Mouse (Mus musculus): Measurements from ENCODE around the gene Sh3bgr. TPM values are rescaled to one million over a fixed set of nuclear protein-coding genes. Genes with fewer than 3 reads are reported as not detected.
A peak's percentile ranks its signal among the peaks of the same experiment; 100 is the strongest.

The Sh3bgr gene
- polyA plus RNA-seq, 1 experiment from 2014 or later = 2.3 TPM

DNA sequence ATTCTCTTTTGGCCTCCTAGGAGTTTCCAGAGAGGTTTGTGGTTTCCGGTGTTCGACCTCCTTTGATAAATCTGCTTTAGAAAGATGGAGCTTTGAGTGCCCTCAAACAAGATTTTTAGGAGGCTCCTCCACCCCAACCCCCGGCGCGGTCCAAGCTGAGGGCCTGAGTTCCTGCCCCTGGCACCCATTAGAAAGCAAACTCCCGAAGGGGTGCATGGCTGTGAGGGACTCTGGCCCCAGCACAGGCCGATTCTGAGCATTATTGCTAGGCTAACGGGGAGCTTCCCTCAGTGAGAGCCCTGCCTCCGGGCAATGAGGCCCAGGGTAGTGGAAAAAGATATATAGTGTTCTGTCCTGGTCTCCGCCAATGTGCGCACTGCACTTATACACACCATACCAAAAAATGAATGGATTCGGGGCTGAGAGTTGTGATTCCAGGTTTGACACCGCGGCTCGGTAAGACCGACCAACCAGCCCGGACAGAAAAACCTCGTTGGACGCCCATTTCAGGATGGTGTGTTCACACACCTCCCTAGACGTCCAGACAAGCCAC, 40.4 kb upstream of the Sh3bgr start:
- Histone ChIP-seq H3K9me3 (replicated peaks; ENCODE audit: control insufficient read depth, low read length, poor library complexity, severe bottlenecking) (no peaks in the 10 kb centered on the region), H3K4me3 (ENCODE audit: low read depth, low read length) (peak overlapping the region; percentile 50), H3K4me2 (ENCODE audit: low read length) (peak overlapping the region; percentile 96), H3K4me1 (ENCODE audit: control insufficient read depth, insufficient read depth, low read length) (peaks cover 10% of the 10 kb centered on the region), H3K27me3 (ENCODE audit: control insufficient read depth, insufficient read depth, low read depth, low read length) (no peaks in the 10 kb centered on the region), H3K27ac (ENCODE audit: low read length) (peak overlapping the region; percentile 81), H3K36me3 (ENCODE audit: control insufficient read depth, insufficient read depth, low read length) (peaks cover 8% of the 10 kb centered on the region; the same call in 1 of the 2 replicates), H3K9ac (ENCODE audit: low read depth, low read length) (peak overlapping the region; percentile 90)
- no peak for ATAC-seq
- WGBS = 83% methylated on average over 20 of the region's 20 CpGs

DNA sequence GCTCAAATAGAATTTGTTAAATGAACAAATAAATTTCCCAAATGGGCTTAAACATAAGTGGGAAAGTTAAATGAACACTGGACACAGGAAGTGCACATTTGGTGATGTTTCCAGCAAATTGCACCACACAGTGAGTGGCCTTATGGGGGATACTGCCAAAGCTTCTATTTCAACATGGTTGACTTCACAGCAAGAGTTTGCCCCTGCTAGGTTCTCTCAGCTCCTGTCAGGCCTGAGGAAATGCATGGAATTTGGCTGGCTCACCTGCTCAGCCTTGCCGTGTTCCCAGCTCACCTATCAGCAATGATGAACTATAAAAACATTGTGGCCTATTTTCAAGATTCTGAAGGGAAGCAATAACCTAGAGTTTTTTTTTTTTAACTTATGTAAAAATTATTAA, 39.3 kb upstream of the Sh3bgr start:
- Histone ChIP-seq H3K9me3 (replicated peaks; ENCODE audit: control insufficient read depth, low read length, poor library complexity, severe bottlenecking) (no peaks in the 10 kb centered on the region), H3K36me3 (ENCODE audit: control insufficient read depth, insufficient read depth, low read length) (peaks cover 6% of the 10 kb centered on the region; the same call in 1 of the 2 replicates), H3K27ac (ENCODE audit: low read length) (no peak overlapping the region), H3K27me3 (ENCODE audit: control insufficient read depth, insufficient read depth, low read depth, low read length) (no peaks in the 10 kb centered on the region), H3K4me2 (ENCODE audit: low read length) (no peak overlapping the region), H3K4me3 (ENCODE audit: low read depth, low read length) (no peak overlapping the region), H3K9ac (ENCODE audit: low read depth, low read length) (no peak overlapping the region), H3K4me1 (ENCODE audit: control insufficient read depth, insufficient read depth, low read length) (peaks cover 10% of the 10 kb centered on the region)
- ATAC-seq = no peak
- WGBS = 94% methylated on average over 1 of the region's 1 CpGs

GRCm38 (mm10) chr16:96161336-96161735, 38.9 kb upstream of the Sh3bgr start:
- Histone ChIP-seq H3K27me3 (ENCODE audit: control insufficient read depth, insufficient read depth, low read depth, low read length) (no peaks in the 10 kb centered on the region), H3K36me3 (ENCODE audit: control insufficient read depth, insufficient read depth, low read length) (peaks cover 3% of the 10 kb centered on the region; the same call in 1 of the 2 replicates), H3K9me3 (replicated peaks; ENCODE audit: control insufficient read depth, low read length, poor library complexity, severe bottlenecking) (no peaks in the 10 kb centered on the region), H3K4me1 (ENCODE audit: control insufficient read depth, insufficient read depth, low read length) (peaks cover 10% of the 10 kb centered on the region), H3K9ac (ENCODE audit: low read depth, low read length) (no peak overlapping the region), H3K4me2 (ENCODE audit: low read length) (no peak overlapping the region), H3K4me3 (ENCODE audit: low read depth, low read length) (no peak overlapping the region), H3K27ac (ENCODE audit: low read length) (no peak overlapping the region)
- ATAC-seq = no peak
- 90% methylated on average over 4 of the region's 4 CpGs for WGBS

- WGBS = 80% methylated on average over 4 of the region's 4 CpGs
- no peak overlapping the region for H3K9ac ChIP-seq (ENCODE audit: low read depth, low read length)
- no peaks in the 10 kb centered on the region for H3K9me3 ChIP-seq (replicated peaks; ENCODE audit: control insufficient read depth, low read length, poor library complexity, severe bottlenecking)
- H3K4me1 ChIP-seq (ENCODE audit: control insufficient read depth, insufficient read depth, low read length) = no peaks in the 10 kb centered on the region
- no peaks in the 10 kb centered on the region for H3K27me3 ChIP-seq (ENCODE audit: control insufficient read depth, insufficient read depth, low read depth, low read length)
- no peak overlapping the region for H3K4me2 ChIP-seq (ENCODE audit: low read length)
- no peak overlapping the region for H3K27ac ChIP-seq (ENCODE audit: low read length)
- no peak overlapping the region for H3K4me3 ChIP-seq (ENCODE audit: low read depth, low read length)
- H3K36me3 ChIP-seq (ENCODE audit: control insufficient read depth, insufficient read depth, low read length) = no peaks in the 10 kb centered on the region
- ATAC-seq = no peak
Observed at GRCm38 (mm10) chr16:96165723-96166264, 34.5 kb upstream of the Sh3bgr start.

DNA sequence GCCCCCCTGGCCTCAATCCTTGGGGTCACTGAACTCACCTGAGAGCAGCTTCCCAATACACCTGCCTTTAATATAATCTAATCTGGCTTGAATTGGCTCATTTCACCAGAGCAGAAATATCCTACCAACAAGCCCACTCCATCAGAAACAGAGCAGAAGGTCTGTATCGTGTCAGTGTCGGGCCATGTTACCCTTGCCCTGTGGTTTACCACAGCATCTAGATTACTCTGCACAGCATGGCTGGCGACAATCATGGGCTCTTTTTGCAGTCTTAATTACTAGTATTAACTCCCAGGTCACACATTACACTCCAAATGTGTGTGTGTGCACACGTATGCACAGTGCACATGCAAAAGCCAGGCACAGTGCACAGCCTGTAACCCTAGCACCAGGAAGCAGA, 31.4 kb upstream of the Sh3bgr start:
- ATAC-seq = no peak
- 97% methylated on average over 4 of the region's 4 CpGs for WGBS
- Histone ChIP-seq H3K9me3 (replicated peaks; ENCODE audit: control insufficient read depth, low read length, poor library complexity, severe bottlenecking) (no peaks in the 10 kb centered on the region), H3K4me3 (ENCODE audit: low read depth, low read length) (no peak overlapping the region), H3K4me2 (ENCODE audit: low read length) (no peak overlapping the region), H3K27me3 (ENCODE audit: control insufficient read depth, insufficient read depth, low read depth, low read length) (no peaks in the 10 kb centered on the region), H3K4me1 (ENCODE audit: control insufficient read depth, insufficient read depth, low read length) (no peaks in the 10 kb centered on the region), H3K36me3 (ENCODE audit: control insufficient read depth, insufficient read depth, low read length) (no peaks in the 10 kb centered on the region), H3K27ac (ENCODE audit: low read length) (no peak overlapping the region), H3K9ac (ENCODE audit: low read depth, low read length) (no peak overlapping the region)

DNA sequence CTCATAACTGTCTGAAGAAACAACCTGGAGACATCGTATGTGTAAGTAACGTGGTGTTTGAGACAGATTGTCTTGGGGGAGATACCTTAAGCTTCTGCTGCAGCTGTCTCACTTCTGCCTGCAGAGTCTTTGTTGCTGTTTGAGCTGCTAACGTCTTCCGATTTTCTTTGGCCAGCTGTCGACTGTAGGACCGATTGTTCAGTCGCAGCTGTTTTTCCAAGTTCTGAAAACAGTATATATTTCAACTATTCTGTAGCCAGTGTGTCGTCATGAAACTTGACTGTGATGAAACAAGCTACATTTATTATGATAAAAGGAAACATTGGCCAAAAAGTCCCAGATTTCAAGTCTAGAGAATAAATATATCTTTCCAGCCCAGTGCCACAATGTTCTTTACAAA, 26.6 kb upstream of the Sh3bgr start:
- Histone ChIP-seq H3K9me3 (replicated peaks; ENCODE audit: control insufficient read depth, low read length, poor library complexity, severe bottlenecking) (no peaks in the 10 kb centered on the region), H3K4me1 (ENCODE audit: control insufficient read depth, insufficient read depth, low read length) (no peaks in the 10 kb centered on the region), H3K27me3 (ENCODE audit: control insufficient read depth, insufficient read depth, low read depth, low read length) (no peaks in the 10 kb centered on the region), H3K27ac (ENCODE audit: low read length) (no peak overlapping the region), H3K4me3 (ENCODE audit: low read depth, low read length) (no peak overlapping the region), H3K4me2 (ENCODE audit: low read length) (no peak overlapping the region), H3K9ac (ENCODE audit: low read depth, low read length) (no peak overlapping the region), H3K36me3 (ENCODE audit: control insufficient read depth, insufficient read depth, low read length) (no peaks in the 10 kb centered on the region)
- 75% methylated on average over 8 of the region's 8 CpGs for WGBS
- no peak for ATAC-seq

DNA sequence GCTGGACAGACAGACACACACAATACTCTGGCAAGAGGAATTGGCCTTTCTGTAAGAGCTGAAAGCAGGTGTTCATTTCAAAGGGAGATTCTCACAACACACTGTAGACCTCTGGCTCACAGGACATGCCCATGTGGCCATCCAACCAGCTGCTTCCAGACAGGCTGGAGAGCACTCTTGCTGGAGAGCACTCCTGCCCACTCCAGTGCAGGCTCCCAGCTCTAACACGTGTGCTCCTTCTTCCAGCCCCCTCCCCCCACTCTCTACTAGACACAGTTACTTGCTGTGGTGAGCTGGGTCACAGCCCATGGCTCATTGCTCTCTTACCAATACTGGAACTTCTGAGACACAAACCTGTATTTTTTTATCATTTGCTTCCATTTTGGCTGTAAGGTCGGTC, 24.9 kb upstream of the Sh3bgr start:
- H3K4me3 ChIP-seq (ENCODE audit: low read depth, low read length) = no peak overlapping the region
- H3K27ac ChIP-seq (ENCODE audit: low read length) = no peak overlapping the region
- no peaks in the 10 kb centered on the region for H3K27me3 ChIP-seq (ENCODE audit: control insufficient read depth, insufficient read depth, low read depth, low read length)
- H3K36me3 ChIP-seq (ENCODE audit: control insufficient read depth, insufficient read depth, low read length) = no peaks in the 10 kb centered on the region
- no peak for ATAC-seq
- H3K4me1 ChIP-seq (ENCODE audit: control insufficient read depth, insufficient read depth, low read length) = no peaks in the 10 kb centered on the region
- H3K4me2 ChIP-seq (ENCODE audit: low read length) = no peak overlapping the region
- H3K9me3 ChIP-seq (replicated peaks; ENCODE audit: control insufficient read depth, low read length, poor library complexity, severe bottlenecking) = no peaks in the 10 kb centered on the region
- WGBS = 39% methylated on average over 2 of the region's 2 CpGs
- H3K9ac ChIP-seq (ENCODE audit: low read depth, low read length) = no peak overlapping the region

DNA sequence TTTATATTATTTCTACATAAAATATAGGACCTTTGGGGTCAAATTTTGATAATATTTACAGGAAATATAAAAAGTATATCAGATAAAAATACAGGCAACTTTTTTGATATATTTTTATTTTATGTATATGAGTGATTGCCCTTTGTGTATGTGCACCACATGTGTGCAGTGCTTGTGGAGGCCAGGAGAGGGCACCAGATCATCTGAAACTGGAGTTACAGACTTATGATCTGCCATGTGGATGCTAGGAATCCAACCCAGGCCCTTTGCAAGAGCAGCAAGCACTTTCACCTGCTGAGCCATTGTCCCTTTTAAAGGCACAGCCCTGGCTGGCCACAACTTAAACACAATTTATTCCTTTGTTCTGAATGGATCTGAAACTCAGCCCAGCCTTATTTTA, 21.1 kb upstream of the Sh3bgr start:
- H3K36me3 ChIP-seq (ENCODE audit: control insufficient read depth, insufficient read depth, low read length) = no peaks in the 10 kb centered on the region
- no peak overlapping the region for H3K9ac ChIP-seq (ENCODE audit: low read depth, low read length)
- no peak overlapping the region for H3K4me3 ChIP-seq (ENCODE audit: low read depth, low read length)
- no peaks in the 10 kb centered on the region for H3K4me1 ChIP-seq (ENCODE audit: control insufficient read depth, insufficient read depth, low read length)
- no peak for ATAC-seq
- H3K27me3 ChIP-seq (ENCODE audit: control insufficient read depth, insufficient read depth, low read depth, low read length) = no peaks in the 10 kb centered on the region
- no peaks in the 10 kb centered on the region for H3K9me3 ChIP-seq (replicated peaks; ENCODE audit: control insufficient read depth, low read length, poor library complexity, severe bottlenecking)
- H3K4me2 ChIP-seq (ENCODE audit: low read length) = no peak overlapping the region
- H3K27ac ChIP-seq (ENCODE audit: low read length) = no peak overlapping the region

DNA sequence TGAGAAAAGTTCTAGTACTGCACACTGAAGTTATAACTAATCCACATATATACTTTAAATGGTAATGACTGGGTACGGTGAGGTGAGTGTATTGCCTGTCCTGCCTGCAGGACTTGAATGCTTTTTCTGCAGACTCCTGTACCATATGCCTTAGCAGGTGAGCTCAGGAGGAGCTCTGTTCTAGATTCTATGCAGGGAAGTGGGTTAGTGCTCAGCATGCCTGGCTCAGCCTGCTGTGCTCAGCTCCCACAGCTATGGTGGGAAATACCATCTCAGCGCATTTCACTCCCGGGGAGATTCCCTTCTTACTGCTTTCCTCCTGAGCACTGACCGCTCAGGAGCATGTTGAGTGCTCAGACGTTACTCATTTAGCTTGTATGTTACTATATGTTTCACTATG, 12.6 kb upstream of the Sh3bgr start:
- no peak overlapping the region for H3K4me3 ChIP-seq (ENCODE audit: low read depth, low read length)
- H3K9ac ChIP-seq (ENCODE audit: low read depth, low read length) = no peak overlapping the region
- H3K9me3 ChIP-seq (replicated peaks; ENCODE audit: control insufficient read depth, low read length, poor library complexity, severe bottlenecking) = no peaks in the 10 kb centered on the region; the same call in 1 of the 2 replicates
- no peak overlapping the region for H3K27ac ChIP-seq (ENCODE audit: low read length)
- H3K36me3 ChIP-seq (ENCODE audit: control insufficient read depth, insufficient read depth, low read length) = no peaks in the 10 kb centered on the region
- peaks cover 7% of the 10 kb centered on the region for H3K4me1 ChIP-seq (ENCODE audit: control insufficient read depth, insufficient read depth, low read length)
- 84% methylated on average over 5 of the region's 5 CpGs for WGBS
- no peaks in the 10 kb centered on the region for H3K27me3 ChIP-seq (ENCODE audit: control insufficient read depth, insufficient read depth, low read depth, low read length)
- no peak for ATAC-seq
- H3K4me2 ChIP-seq (ENCODE audit: low read length) = no peak overlapping the region

Measured in midbrain, embryonic 16.5 days (tissue).